Mouse (Mus musculus) midbrain, embryonic 14.5 days (tissue): ENCODE measurements at regions not wholly inside any gene's neighbourhood (a gene's known extent, or its start where the extent isn't known, plus 50 kb on each side); places are given as distances from the start of the nearest gene placed in this dataset.

Experiments used
- ATAC-seq: fragments of 200-750 bp; cut with Nextera tagmentation; 2 replicates; pipeline ENCODE4 v1.8.0; 2017; ENCODE audit warnings: moderate number of reproducible peaks, moderate library complexity; ENCODE audit not compliant: low FRiP score, low TSS enrichment
- DNase-seq: peaks from one replicate; pipeline ENCODE4 v3.0.0-alpha.2; 2015
- H3K27ac ChIP-seq: fragments of 300-500 bp; sonication (generic); replicated peaks from 2 replicates; pipeline ENCODE4 v1.5.1; 2014; ENCODE audit warnings: mild to moderate bottlenecking, low read depth, low read length, moderate library complexity
- H3K27me3 ChIP-seq: fragments of 300-500 bp; sonication (generic); 2 replicates; pipeline ENCODE4 v1.6.1; 2014; ENCODE audit warnings: low read length, control low read depth, mixed read lengths; ENCODE audit not compliant: control insufficient read depth, insufficient read depth
- H3K36me3 ChIP-seq: fragments of 300-500 bp; sonication (generic); 2 replicates; pipeline ENCODE4 v1.6.1; 2014; ENCODE audit warnings: low read length, control low read depth; ENCODE audit not compliant: control insufficient read depth, insufficient read depth
- H3K4me1 ChIP-seq: fragments of 300-500 bp; sonication (generic); 2 replicates; pipeline ENCODE4 v1.6.1; 2014; ENCODE audit warnings: mild to moderate bottlenecking, antibody characterized with exemption, low read length, control low read depth; ENCODE audit not compliant: control insufficient read depth, insufficient read depth
- H3K4me2 ChIP-seq: fragments of 300-500 bp; sonication (generic); 2 replicates; pipeline ENCODE4 v1.6.1; 2014; ENCODE audit warnings: mild to moderate bottlenecking, low read length, moderate library complexity
- H3K4me3 ChIP-seq: fragments of 300-500 bp; sonication (generic); replicated peaks from 2 replicates; pipeline ENCODE4 v1.5.1; 2014; ENCODE audit warnings: low read depth, low read length
- H3K9ac ChIP-seq: fragments of 300-500 bp; sonication (generic); replicated peaks from 2 replicates; pipeline ENCODE4 v1.6.1; 2014; ENCODE audit warnings: mild to moderate bottlenecking, low read length, moderate library complexity
- H3K9me3 ChIP-seq: fragments of 300-500 bp; sonication (generic); 2 replicates; pipeline ENCODE4 v1.6.1; 2016; ENCODE audit warnings: low read length, control low read depth, mixed read lengths; ENCODE audit not compliant: control insufficient read depth
- WGBS: fragments of 180-500 bp; shearing (Covaris S2); extraction: QIAGEN DNeasy Blood & Tissue Kit; methylation state at CpG from one replicate; pipeline ENCODE4 v1.1.7; 2014; 5-methylcytosine and 5-hydroxymethylcytosine counted together

DNA sequence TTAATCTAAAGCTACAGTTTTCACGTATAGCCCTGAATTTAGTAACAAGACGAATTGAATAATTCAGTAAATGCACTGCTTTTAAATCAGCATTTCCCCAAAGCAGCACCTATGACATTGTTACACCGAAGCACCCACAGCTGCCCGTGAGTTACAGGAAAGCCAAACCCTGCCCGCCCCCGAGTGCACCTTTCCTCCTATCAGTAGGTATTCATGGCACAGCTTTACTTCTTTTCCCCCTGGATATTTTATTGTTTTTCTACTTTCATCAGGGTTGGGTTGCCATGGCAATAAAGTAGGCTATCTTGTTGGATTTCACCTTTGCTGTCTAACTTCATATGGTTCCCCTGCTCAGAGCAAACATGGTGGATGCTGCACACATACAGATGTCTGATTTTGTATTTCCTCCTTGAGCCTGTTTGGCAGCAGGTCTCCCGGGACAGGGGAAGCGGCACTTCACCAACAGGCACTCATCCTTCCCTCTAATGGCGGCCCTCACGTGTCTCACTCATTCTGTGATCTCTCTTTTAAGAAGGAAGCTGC lies 273.5 kb downstream of the Amy2a5 start:
- 64% methylated on average over 10 of the region's 10 CpGs for WGBS
- no peaks in the 10 kb centered on the region for H3K9me3 ChIP-seq
- H3K4me1 ChIP-seq: no peaks in the 10 kb centered on the region
- H3K9ac ChIP-seq: no peak overlapping the region
- no peak overlapping the region for H3K4me3 ChIP-seq
- no peaks in the 10 kb centered on the region for H3K36me3 ChIP-seq
- ATAC-seq: peak; percentile 11; the same call in 1 of the 2 replicates
- H3K27ac ChIP-seq: peak overlapping the region; percentile 55; the same call in 1 of the 2 replicates
- H3K4me2 ChIP-seq: peak overlapping the region; percentile 15; the same call in 1 of the 2 replicates
- DNase-seq: peak; percentile 58
- H3K27me3 ChIP-seq: no peaks in the 10 kb centered on the region

DNA sequence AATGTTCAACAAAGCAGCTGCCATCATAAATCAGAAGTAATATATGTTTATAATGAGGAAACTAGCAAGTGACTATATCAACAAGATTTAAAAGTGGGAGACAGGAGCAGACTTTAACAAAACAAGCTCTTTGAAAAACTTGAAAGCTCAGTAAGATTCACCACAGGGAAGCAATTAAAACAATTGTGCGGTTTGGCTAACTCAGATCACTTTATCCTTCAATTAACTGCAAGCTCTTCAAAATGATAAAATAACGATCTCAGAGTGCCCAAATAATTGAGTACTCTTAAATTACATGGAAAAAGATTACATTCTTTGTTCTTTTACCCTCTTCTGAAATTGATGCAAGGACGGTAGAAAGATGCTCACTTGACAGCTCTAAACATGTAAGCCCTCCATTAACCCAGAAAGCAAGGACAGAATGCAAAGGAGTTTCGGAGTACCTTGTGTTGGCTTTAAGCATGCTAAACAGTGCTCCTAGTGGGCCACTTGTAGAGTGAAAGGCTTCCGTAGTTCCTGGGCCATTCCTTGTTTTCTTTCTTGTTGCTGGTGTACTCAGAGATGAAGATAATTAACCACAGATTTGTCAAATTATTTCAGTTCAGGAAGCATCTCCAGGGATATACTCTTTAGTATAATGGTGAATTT lies 305.1 kb downstream of the Amy2a5 start:
- Histone ChIP-seq H3K9ac (no peak overlapping the region), H3K9me3 (no peaks in the 10 kb centered on the region), H3K4me3 (no peak overlapping the region), H3K4me2 (no peak overlapping the region), H3K36me3 (no peaks in the 10 kb centered on the region), H3K27me3 (no peaks in the 10 kb centered on the region), H3K27ac (no peak overlapping the region), H3K4me1 (no peaks in the 10 kb centered on the region)
- WGBS: 64% methylated on average over 5 of the region's 5 CpGs
- no peak for DNase-seq
- no peak for ATAC-seq

DNA sequence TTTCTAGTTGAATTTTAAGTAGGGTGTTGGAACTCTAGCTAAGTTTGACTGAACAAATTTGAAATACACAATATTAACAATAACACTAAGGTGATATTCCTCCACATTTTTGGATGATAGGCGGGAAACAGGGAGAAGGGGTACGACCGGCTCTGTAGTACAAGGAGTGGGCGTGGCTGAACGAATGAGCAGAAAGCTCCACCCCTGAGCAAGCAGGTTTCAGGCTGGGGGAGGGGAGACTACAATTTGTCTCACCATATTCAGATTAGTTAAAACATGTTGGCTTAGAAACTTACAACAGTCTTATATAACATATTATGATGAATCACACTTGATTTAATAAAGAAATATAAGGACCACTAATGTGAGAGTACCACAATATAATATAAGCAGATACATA lies 306.4 kb downstream of the Amy2a5 start:
- no peaks in the 10 kb centered on the region for H3K4me1 ChIP-seq
- H3K9ac ChIP-seq: no peak overlapping the region
- H3K4me3 ChIP-seq: no peak overlapping the region
- no peak overlapping the region for H3K27ac ChIP-seq
- no peaks in the 10 kb centered on the region for H3K27me3 ChIP-seq
- no peaks in the 10 kb centered on the region for H3K9me3 ChIP-seq
- 11% methylated on average over 5 of the region's 5 CpGs for WGBS
- H3K4me2 ChIP-seq: 0 out of 2 replicates have a peak overlapping the region, but pooled peaks have one; percentile 15
- ATAC-seq: peak; percentile 53; the same call in 1 of the 2 replicates
- DNase-seq: peak; percentile 33
- no peaks in the 10 kb centered on the region for H3K36me3 ChIP-seq

DNA sequence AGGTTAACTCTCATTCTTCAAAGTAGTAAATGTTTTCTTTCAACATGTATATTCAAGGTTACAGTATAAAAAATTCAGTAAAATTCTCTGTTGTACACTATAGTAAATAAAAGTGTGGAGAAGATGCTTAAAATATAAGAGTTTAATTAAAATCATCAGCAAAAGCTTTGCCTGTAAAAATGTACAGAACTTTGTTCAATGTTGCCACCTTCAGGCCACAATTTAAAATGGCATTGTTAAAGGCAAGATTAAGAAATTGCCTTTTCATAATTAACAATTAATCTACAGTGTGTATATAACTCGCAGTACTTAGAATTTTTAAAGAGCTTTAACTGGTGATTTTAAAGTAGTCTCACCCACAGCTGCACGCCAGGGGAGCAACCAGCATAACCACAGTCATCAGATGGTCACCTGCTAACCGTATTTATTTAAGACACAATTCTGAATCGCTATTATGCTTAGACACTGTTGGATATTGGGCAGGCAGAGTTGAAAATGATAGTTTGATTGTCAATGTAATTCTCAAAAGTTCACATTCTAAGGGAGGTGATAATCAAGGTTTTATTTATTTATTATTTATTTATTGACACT lies 316.5 kb downstream of the Amy2a5 start:
- no peaks in the 10 kb centered on the region for H3K4me1 ChIP-seq
- H3K27ac ChIP-seq: no peak overlapping the region
- no peaks in the 10 kb centered on the region for H3K36me3 ChIP-seq
- DNase-seq (peak; percentile 68), ATAC-seq (no peak; the same call in 1 of the 2 replicates)
- H3K9ac ChIP-seq: no peak overlapping the region
- 70% methylated on average over 4 of the region's 4 CpGs for WGBS
- no peaks in the 10 kb centered on the region for H3K27me3 ChIP-seq
- no peak overlapping the region for H3K4me2 ChIP-seq
- no peak overlapping the region for H3K4me3 ChIP-seq
- H3K9me3 ChIP-seq: no peaks in the 10 kb centered on the region
